Mouse (Mus musculus) left cerebral cortex, postnatal 36 days (tissue): ENCODE results near the gene Elavl2. TPM values are rescaled to one million over a fixed set of nuclear protein-coding genes. Genes with fewer than 3 reads are reported as not detected.

Experiments used
- DNase-seq, 2 experiments: peaks; one replicate each; pipeline ENCODE4 v3.0.0; 2021 to 2022; ENCODE audit warnings: low spot score in 2 of 2, mixed read lengths in 1 of 2
- intact Hi-C: fragments of 180-260 bp; cut with DNase I; formaldehyde crosslinking; loops from one replicate; pipeline ENCODE4 v1.15.1; 2025
- microRNA-seq: library from miRNA; unstranded; fragments of <30 nt; microRNA quantifications from one replicate; pipeline ENCODE4 v1.2.0, GENCODE M21; 2022
- total RNA-seq, 2 experiments: library from RNA; stranded (reverse); gene quantifications; 2 replicates each; pipeline ENCODE4 v1.2.3; 2021

Elavl2 gene
- total RNA-seq, 2 experiments from 2014 or later: 101 to 115 TPM

- no peak for DNase-seq
- intact Hi-C loops: no loop called here
Observed at GRCm38 (mm10) chr4:91233599-91233998, 167.0 kb downstream of the Elavl2 start.

- no peak for DNase-seq
- intact Hi-C loops: no loop called here
Observed at GRCm38 (mm10) chr4:91230439-91230863, 170.1 kb downstream of the Elavl2 start.

- intact Hi-C loops: no loop called here
- no peak for DNase-seq
Observed at GRCm38 (mm10) chr4:91228341-91228740, 172.2 kb downstream of the Elavl2 start.

GRCm38 (mm10) chr4:91223811-91224210 is 176.8 kb downstream of the Elavl2 start:
- DNase-seq: no peak
- intact Hi-C loops: no loop called here

GRCm38 (mm10) chr4:91219322-91219721 is 181.3 kb downstream of the Elavl2 start:
- intact Hi-C loops: no loop called here
- no peak for DNase-seq

GRCm38 (mm10) chr4:91213917-91214316 is 186.7 kb downstream of the Elavl2 start:
- DNase-seq: no peak
- intact Hi-C loops: no loop called here

- no peak for DNase-seq
- intact Hi-C loops: no loop called here
Observed at GRCm38 (mm10) chr4:91208415-91209292, 191.9 kb downstream of the Elavl2 start.

Small RNAs within 50 kb of the gene (microRNA-seq; reads per million reads assigned to microRNA genes)
- not detected for gene Mir6402
